Mouse (Mus musculus): ENCODE measurements at regions not wholly inside any gene's neighbourhood (a gene's known extent, or its start where the extent isn't known, plus 50 kb on each side); places are given as distances from the start of the nearest gene placed in this dataset.

- H3K27ac ChIP-seq: no peak overlapping the region
- no peak overlapping the region for H3K4me2 ChIP-seq
- H3K9ac ChIP-seq: no peak overlapping the region
- ATAC-seq (ENCODE audit: insufficient number of reproducible peaks, low FRiP score, low TSS enrichment, low read depth): no peak
- H3K27me3 ChIP-seq: no peaks in the 10 kb centered on the region
- H3K4me1 ChIP-seq: no peaks in the 10 kb centered on the region
- no peak overlapping the region for H3K4me3 ChIP-seq
- no peaks in the 10 kb centered on the region for H3K9me3 ChIP-seq
- 59% methylated on average over 2 of the region's 2 CpGs for WGBS
- no peaks in the 10 kb centered on the region for H3K36me3 ChIP-seq
Observed at GRCm38 (mm10) chr5:46670484-46670883, 813.1 kb upstream of the Lcorl start.

GRCm38 (mm10) chr5:46666250-46666649, 808.8 kb upstream of the Lcorl start:
- ATAC-seq (ENCODE audit: insufficient number of reproducible peaks, low FRiP score, low TSS enrichment, low read depth): no peak
- Histone ChIP-seq H3K9ac (no peak overlapping the region), H3K4me1 (no peaks in the 10 kb centered on the region), H3K9me3 (no peaks in the 10 kb centered on the region), H3K36me3 (no peaks in the 10 kb centered on the region), H3K27me3 (no peaks in the 10 kb centered on the region), H3K27ac (no peak overlapping the region), H3K4me2 (no peak overlapping the region), H3K4me3 (no peak overlapping the region)
- WGBS: 14% methylated on average over 3 of the region's 3 CpGs

- H3K9me3 ChIP-seq: no peaks in the 10 kb centered on the region
- H3K4me1 ChIP-seq: no peaks in the 10 kb centered on the region
- no peak overlapping the region for H3K4me3 ChIP-seq
- no peaks in the 10 kb centered on the region for H3K27me3 ChIP-seq
- no peaks in the 10 kb centered on the region for H3K36me3 ChIP-seq
- no peak overlapping the region for H3K27ac ChIP-seq
- H3K4me2 ChIP-seq: no peak overlapping the region
- no peak for ATAC-seq (ENCODE audit: insufficient number of reproducible peaks, low FRiP score, low TSS enrichment, low read depth)
- no peak overlapping the region for H3K9ac ChIP-seq
Observed at GRCm38 (mm10) chr5:46657065-46657464, 799.6 kb upstream of the Lcorl start.

GRCm38 (mm10) chr5:46654189-46654588, 796.8 kb upstream of the Lcorl start:
- no peak overlapping the region for H3K4me2 ChIP-seq
- no peak overlapping the region for H3K4me3 ChIP-seq
- H3K9ac ChIP-seq: no peak overlapping the region
- H3K4me1 ChIP-seq: no peaks in the 10 kb centered on the region
- no peaks in the 10 kb centered on the region for H3K9me3 ChIP-seq
- WGBS: 96% methylated on average over 1 of the region's 1 CpGs
- no peak for ATAC-seq (ENCODE audit: insufficient number of reproducible peaks, low FRiP score, low TSS enrichment, low read depth)
- H3K27ac ChIP-seq: no peak overlapping the region
- H3K27me3 ChIP-seq: no peaks in the 10 kb centered on the region
- no peaks in the 10 kb centered on the region for H3K36me3 ChIP-seq

GRCm38 (mm10) chr5:46643009-46643408, 785.6 kb upstream of the Lcorl start:
- Histone ChIP-seq H3K4me1 (no peaks in the 10 kb centered on the region), H3K27me3 (no peaks in the 10 kb centered on the region), H3K4me2 (no peak overlapping the region), H3K36me3 (no peaks in the 10 kb centered on the region), H3K4me3 (no peak overlapping the region), H3K9me3 (no peaks in the 10 kb centered on the region), H3K27ac (no peak overlapping the region), H3K9ac (no peak overlapping the region)
- no peak for ATAC-seq (ENCODE audit: insufficient number of reproducible peaks, low FRiP score, low TSS enrichment, low read depth)
- WGBS: 82% methylated on average over 2 of the region's 2 CpGs

- Histone ChIP-seq H3K27me3 (no peaks in the 10 kb centered on the region), H3K4me2 (no peak overlapping the region), H3K9me3 (no peaks in the 10 kb centered on the region), H3K36me3 (no peaks in the 10 kb centered on the region), H3K27ac (no peak overlapping the region), H3K4me1 (no peaks in the 10 kb centered on the region), H3K9ac (no peak overlapping the region), H3K4me3 (no peak overlapping the region)
- no peak for ATAC-seq (ENCODE audit: insufficient number of reproducible peaks, low FRiP score, low TSS enrichment, low read depth)
Observed at GRCm38 (mm10) chr5:46635116-46635668, 777.8 kb upstream of the Lcorl start.

Data from limb, embryonic 15.5 days (tissue).